Mouse (Mus musculus): ENCODE measurements around the gene P2rx7. TPM values are rescaled to one million over a fixed set of nuclear protein-coding genes. Genes with fewer than 3 reads are reported as not detected.

Gene P2rx7
- polyA plus RNA-seq, 1 experiment: 1.5 TPM

GRCm38 (mm10) chr5:122695516-122695915 lies 51.8 kb downstream of the P2rx7 start:
- H3K27ac ChIP-seq (replicated peaks; ENCODE audit: low read depth, low read length): no peak overlapping the region
- no peaks in the 10 kb centered on the region for H3K4me1 ChIP-seq (ENCODE audit: control insufficient read depth, insufficient read depth, insufficient read length, low read length)

GRCm38 (mm10) chr5:122698041-122698700 lies 54.5 kb downstream of the P2rx7 start:
- no peaks in the 10 kb centered on the region for H3K4me1 ChIP-seq (ENCODE audit: control insufficient read depth, insufficient read depth, insufficient read length, low read length)
- no peak overlapping the region for H3K4me3 ChIP-seq (ENCODE audit: insufficient read depth, low read depth, low read length)
- H3K27ac ChIP-seq (replicated peaks; ENCODE audit: low read depth, low read length): 0 out of 2 replicates have a peak overlapping the region, but pooled peaks have one; percentile 32

More at GRCm38 (mm10) chr5:122695516-122695915, 51.8 kb downstream of the P2rx7 start:
- H3K4me3 ChIP-seq (ENCODE audit: insufficient read depth, low read depth, low read length): no peak overlapping the region

DNA sequence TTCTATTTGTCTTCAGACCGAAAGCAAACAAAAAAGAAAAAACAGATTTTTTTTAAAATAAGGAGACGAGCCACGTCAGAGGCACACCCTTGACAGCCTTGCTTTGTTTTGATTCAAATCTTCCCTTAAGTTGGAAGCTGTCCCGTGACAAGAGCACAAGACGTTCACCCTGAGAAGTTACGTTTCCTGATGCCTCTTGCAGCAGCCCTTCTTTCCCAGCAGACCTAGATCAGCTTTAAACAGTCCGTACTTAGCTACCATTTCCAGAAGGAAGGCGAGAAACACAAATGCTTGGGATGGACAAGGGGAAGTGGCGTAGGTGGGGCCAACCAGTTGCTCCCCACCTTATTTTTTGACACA lies 55.0 kb downstream of the P2rx7 start:
- no peaks in the 10 kb centered on the region for H3K4me1 ChIP-seq (ENCODE audit: control insufficient read depth, insufficient read depth, insufficient read length, low read length)
- no peak overlapping the region for H3K4me3 ChIP-seq (ENCODE audit: insufficient read depth, low read depth, low read length)
- H3K27ac ChIP-seq (replicated peaks; ENCODE audit: low read depth, low read length): peak overlapping the region; percentile 32; the same call in 1 of the 2 replicates

GRCm38 (mm10) chr5:122700109-122700836 lies 56.6 kb downstream of the P2rx7 start:
- H3K4me1 ChIP-seq (ENCODE audit: control insufficient read depth, insufficient read depth, insufficient read length, low read length): no peaks in the 10 kb centered on the region
- H3K4me3 ChIP-seq (ENCODE audit: insufficient read depth, low read depth, low read length): no peak overlapping the region
- no peak overlapping the region for H3K27ac ChIP-seq (replicated peaks; ENCODE audit: low read depth, low read length)

DNA sequence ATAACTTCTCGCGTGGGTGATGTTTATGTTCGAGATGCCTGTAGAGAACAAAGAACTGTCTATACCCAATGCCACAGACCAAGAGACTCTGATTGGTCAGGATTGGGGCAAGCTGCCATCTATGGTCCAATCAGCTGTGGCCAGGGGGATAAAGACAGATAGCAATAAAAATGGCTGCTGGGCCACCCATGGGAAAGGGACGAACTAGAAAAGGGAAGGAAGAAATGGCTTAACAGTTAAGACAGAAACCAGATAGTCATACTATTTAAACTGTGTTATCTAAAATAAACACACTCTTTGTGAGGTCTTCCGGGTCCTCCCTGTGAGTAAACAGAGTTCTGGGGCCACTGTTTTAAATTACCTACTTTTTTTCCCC lies 57.1 kb downstream of the P2rx7 start:
- Histone ChIP-seq H3K4me1 (ENCODE audit: control insufficient read depth, insufficient read depth, insufficient read length, low read length) (no peaks in the 10 kb centered on the region), H3K4me3 (ENCODE audit: insufficient read depth, low read depth, low read length) (no peak overlapping the region)

DNA sequence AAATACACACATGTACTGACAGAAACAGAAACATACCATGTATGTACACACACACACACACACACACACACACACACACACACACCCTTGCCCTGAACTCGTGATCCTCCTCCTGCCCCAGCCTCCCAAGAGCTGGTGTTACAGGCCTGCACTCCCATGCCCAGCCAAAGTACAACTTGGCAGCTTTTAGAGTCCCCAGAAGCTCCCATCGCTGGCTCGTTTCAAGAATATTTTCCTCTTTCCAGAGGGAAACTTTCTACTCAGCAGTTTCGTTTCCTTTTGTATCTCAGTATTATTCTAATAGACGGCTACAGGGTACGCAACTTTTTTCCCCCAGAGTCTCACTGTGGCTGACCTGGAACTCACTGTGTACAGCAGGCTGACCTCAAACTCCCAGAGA lies 58.4 kb downstream of the P2rx7 start:
- no peak overlapping the region for H3K4me3 ChIP-seq (ENCODE audit: insufficient read depth, low read depth, low read length)
- peak overlapping the region; percentile 81 for H3K27ac ChIP-seq (replicated peaks; ENCODE audit: low read depth, low read length)
- H3K4me1 ChIP-seq (ENCODE audit: control insufficient read depth, insufficient read depth, insufficient read length, low read length): no peaks in the 10 kb centered on the region

More for the DNA sequence above, 57.1 kb downstream of the P2rx7 start:
- no peak overlapping the region for H3K27ac ChIP-seq (replicated peaks; ENCODE audit: low read depth, low read length)

- Histone ChIP-seq H3K4me3 (ENCODE audit: insufficient read depth, low read depth, low read length) (no peak overlapping the region), H3K27ac (replicated peaks; ENCODE audit: low read depth, low read length) (no peak overlapping the region), H3K4me1 (ENCODE audit: control insufficient read depth, insufficient read depth, insufficient read length, low read length) (no peaks in the 10 kb centered on the region)
Measured at GRCm38 (mm10) chr5:122703574-122703973, 59.9 kb downstream of the P2rx7 start.

GRCm38 (mm10) chr5:122704571-122704970 lies 60.9 kb downstream of the P2rx7 start:
- Histone ChIP-seq H3K4me3 (ENCODE audit: insufficient read depth, low read depth, low read length) (no peak overlapping the region), H3K27ac (replicated peaks; ENCODE audit: low read depth, low read length) (no peak overlapping the region)

DNA sequence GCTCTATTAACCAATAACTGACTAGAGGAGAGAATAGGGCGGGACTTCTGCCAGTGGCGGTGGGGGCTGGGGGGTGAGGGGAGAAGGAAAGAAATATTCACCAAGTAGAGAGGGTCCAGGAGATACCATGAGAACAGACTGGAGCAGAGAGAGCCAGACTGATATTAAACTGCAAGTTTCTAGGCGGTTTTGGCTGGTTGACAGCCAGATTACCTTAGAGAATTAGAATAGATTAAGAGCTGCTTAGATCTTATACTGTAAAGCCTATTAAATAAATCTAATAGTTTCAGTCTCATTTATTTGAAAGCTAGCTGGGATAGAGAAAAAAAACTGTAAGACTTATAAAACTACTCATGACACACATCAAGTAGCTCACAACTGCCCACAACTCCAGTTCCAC lies 61.5 kb downstream of the P2rx7 start:
- Histone ChIP-seq H3K27ac (replicated peaks; ENCODE audit: low read depth, low read length) (no peak overlapping the region), H3K4me1 (ENCODE audit: control insufficient read depth, insufficient read depth, insufficient read length, low read length) (no peaks in the 10 kb centered on the region), H3K4me3 (ENCODE audit: insufficient read depth, low read depth, low read length) (no peak overlapping the region)

More at GRCm38 (mm10) chr5:122704571-122704970, 60.9 kb downstream of the P2rx7 start:
- H3K4me1 ChIP-seq (ENCODE audit: control insufficient read depth, insufficient read depth, insufficient read length, low read length): no peaks in the 10 kb centered on the region

DNA sequence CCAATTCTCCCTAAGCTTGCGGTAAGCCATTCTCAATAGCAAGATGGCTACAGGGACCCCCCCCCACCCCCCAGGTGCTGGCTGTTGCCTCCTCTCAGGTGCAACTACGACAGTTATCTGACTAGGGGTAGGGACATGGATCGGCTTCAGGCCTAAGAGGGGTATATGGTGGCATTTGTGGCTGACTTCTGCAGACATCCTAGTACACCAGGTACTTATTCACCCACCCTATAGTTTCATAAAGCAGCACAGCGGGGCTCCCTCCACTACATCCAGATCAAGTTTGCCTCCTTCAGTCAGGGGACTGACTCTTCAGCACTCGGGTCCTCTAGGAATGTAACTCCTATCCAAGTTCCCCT lies 63.2 kb downstream of the P2rx7 start:
- Histone ChIP-seq H3K4me3 (ENCODE audit: insufficient read depth, low read depth, low read length) (peak overlapping the region; percentile 79), H3K4me1 (ENCODE audit: control insufficient read depth, insufficient read depth, insufficient read length, low read length) (no peaks in the 10 kb centered on the region), H3K27ac (replicated peaks; ENCODE audit: low read depth, low read length) (peak overlapping the region; percentile 86)

- Histone ChIP-seq H3K27ac (replicated peaks; ENCODE audit: low read depth, low read length) (peak within 1 kb of the TSS; percentile 86), H3K4me1 (ENCODE audit: control insufficient read depth, insufficient read depth, insufficient read length, low read length) (no peaks in the 10 kb centered on the region), H3K4me3 (ENCODE audit: insufficient read depth, low read depth, low read length) (peak within 1 kb of the TSS; percentile 79)
Measured at GRCm38 (mm10) chr5:122707276-122708181, 63.8 kb downstream of the P2rx7 start, which contains the start of gene P2rx4. P2rx4 (plus strand) TSS chr5:122707544.

DNA sequence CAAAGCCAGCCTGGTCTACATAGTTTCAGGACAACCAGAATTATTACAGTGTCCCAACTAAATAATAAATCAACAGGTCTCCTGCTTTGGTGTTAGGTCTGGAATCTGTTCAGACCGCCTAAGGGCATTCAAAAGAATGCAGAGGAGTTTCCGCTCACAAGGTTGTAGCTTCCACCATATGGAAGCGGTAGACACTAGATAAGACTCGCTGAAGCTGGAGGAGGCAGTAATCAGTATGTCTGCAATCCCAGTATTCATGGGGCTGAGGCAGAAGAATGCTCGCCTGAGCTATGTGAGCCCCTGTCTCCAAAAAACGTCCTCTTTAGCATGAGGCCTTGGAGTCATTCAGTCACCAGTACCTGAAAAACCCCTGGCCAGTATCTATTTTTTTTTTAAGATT lies 65.1 kb downstream of the P2rx7 start:
- H3K4me3 ChIP-seq (ENCODE audit: insufficient read depth, low read depth, low read length): peak overlapping the region; percentile 79; the same call in 1 of the 2 replicates
- H3K27ac ChIP-seq (replicated peaks; ENCODE audit: low read depth, low read length): no peak overlapping the region

DNA sequence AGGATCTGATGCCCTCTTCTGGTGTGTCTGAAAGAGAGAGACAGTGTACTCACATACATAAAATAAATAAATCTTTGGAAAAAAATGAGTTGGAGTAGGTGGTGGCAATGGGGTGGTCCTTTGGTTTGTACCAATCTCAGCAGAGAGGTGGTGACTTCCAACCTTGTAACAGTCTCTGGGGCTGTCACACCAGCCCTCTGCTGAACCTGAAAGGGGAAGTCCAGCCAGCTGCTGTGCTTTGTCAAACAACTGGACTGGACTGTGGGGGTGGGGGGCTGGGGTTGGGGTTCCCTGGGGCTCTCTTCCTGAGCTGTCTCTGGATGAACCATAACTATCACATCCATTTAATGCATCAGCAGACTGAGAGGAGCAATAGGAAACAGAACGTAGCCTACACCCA lies 72.0 kb downstream of the P2rx7 start:
- Histone ChIP-seq H3K27ac (replicated peaks; ENCODE audit: low read depth, low read length) (no peak overlapping the region), H3K4me3 (ENCODE audit: insufficient read depth, low read depth, low read length) (no peak overlapping the region), H3K4me1 (ENCODE audit: control insufficient read depth, insufficient read depth, insufficient read length, low read length) (no peaks in the 10 kb centered on the region)

More for the DNA sequence above, 65.1 kb downstream of the P2rx7 start:
- no peaks in the 10 kb centered on the region for H3K4me1 ChIP-seq (ENCODE audit: control insufficient read depth, insufficient read depth, insufficient read length, low read length)

GRCm38 (mm10) chr5:122716793-122717192 lies 73.1 kb downstream of the P2rx7 start:
- Histone ChIP-seq H3K4me1 (ENCODE audit: control insufficient read depth, insufficient read depth, insufficient read length, low read length) (no peaks in the 10 kb centered on the region), H3K4me3 (ENCODE audit: insufficient read depth, low read depth, low read length) (no peak overlapping the region), H3K27ac (replicated peaks; ENCODE audit: low read depth, low read length) (no peak overlapping the region)

DNA sequence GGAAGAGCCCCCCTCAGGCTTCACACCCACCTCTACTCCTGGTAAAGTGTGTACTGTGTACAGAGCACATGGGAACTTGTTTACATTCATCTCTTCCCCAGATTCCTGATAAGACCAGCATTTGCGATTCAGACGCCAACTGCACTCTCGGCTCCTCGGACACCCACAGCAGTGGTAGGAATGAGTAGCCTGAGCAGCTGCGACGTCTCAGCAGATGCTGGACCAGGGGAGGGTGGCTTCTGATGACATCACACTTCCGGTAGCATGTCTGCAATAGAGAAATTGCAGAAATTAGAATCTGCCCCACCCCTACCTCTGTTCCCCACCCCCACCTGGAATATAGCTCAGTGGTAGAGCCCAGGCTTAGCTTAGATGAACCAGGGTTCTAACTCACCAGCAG lies 74.7 kb downstream of the P2rx7 start:
- Histone ChIP-seq H3K27ac (replicated peaks; ENCODE audit: low read depth, low read length) (no peak overlapping the region), H3K4me3 (ENCODE audit: insufficient read depth, low read depth, low read length) (no peak overlapping the region), H3K4me1 (ENCODE audit: control insufficient read depth, insufficient read depth, insufficient read length, low read length) (no peaks in the 10 kb centered on the region)

Measured in brown adipose tissue, adult 24 weeks (tissue).